In the genomic region with DNA sequence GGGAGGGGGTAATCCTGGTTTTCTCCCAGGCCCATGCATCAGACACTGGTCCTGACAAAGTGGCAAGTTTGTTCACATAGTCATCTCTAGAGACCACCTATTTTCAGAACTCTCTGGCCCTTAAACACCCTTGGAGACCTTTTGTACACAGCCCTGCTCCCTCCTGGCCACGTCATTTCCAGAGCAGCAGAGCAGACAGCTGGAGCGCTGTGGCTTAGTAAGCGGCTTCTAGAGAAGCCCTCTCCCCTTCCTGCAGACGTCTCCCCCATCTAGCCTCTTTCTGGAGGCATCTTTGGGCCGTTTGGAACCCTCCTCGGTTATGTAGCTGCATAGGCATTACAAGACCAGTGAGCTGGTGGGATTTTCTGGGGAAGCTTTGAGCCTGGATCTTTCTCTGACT, we compare ENCODE assay signal across 19 mouse cellular contexts. TPM values are rescaled to one million over a fixed set of nuclear protein-coding genes. Genes with fewer than 3 reads are reported as not detected.
A peak's percentile ranks its signal among the peaks of the same experiment; 100 is the strongest.
DNase-seq lines count a peak whose midpoint lies in the region; ATAC-seq and TF ChIP-seq lines count a peak whose summit lies in the region.
"Had no signal": no experiment of that assay in that cellular context is flagged by ENCODE, and none has a peak within 500 bp of the region (broad histone marks: within the 10 kb centered on the region; RNA-seq: fewer than 3 reads in every experiment).

No protein-coding gene starts in this region.

- H3K36me3 ChIP-seq in hindbrain, embryonic 10.5 days, result no peaks in the 10 kb centered on the region
- H3K36me3 ChIP-seq in hindbrain, postnatal 0 days (ENCODE audit: insufficient read depth, low read length), result no peaks in the 10 kb centered on the region
- no peaks in the 10 kb centered on the region for H3K36me3 ChIP-seq in intestine, embryonic 15.5 days
- H3K36me3 ChIP-seq: forebrain, embryonic 15.5 days; G1E; liver, embryonic 13.5 days had no signal

- WGBS in hindbrain, embryonic 10.5 days, result 63% methylated on average over 6 of the region's 6 CpGs
- WGBS in hindbrain, postnatal 0 days, result 46% methylated on average over 6 of the region's 6 CpGs
- 44% methylated on average over 6 of the region's 6 CpGs for WGBS in intestine, embryonic 15.5 days

- H3K9me3 ChIP-seq in hindbrain, embryonic 10.5 days, result no peaks in the 10 kb centered on the region
- no peaks in the 10 kb centered on the region for H3K9me3 ChIP-seq in hindbrain, postnatal 0 days (ENCODE audit: low read length)
- no peaks in the 10 kb centered on the region for H3K9me3 ChIP-seq in intestine, embryonic 15.5 days
- H3K9me3 ChIP-seq: forebrain, embryonic 15.5 days; G1E; liver, embryonic 13.5 days had no signal

- H3K4me1 ChIP-seq in hindbrain, embryonic 10.5 days (replicated peaks), result peaks cover 20% of the 10 kb centered on the region
- no peaks in the 10 kb centered on the region for H3K4me1 ChIP-seq in hindbrain, postnatal 0 days (ENCODE audit: insufficient read depth, low read length)
- peaks cover 21% of the 10 kb centered on the region for H3K4me1 ChIP-seq in intestine, embryonic 15.5 days (replicated peaks)
- H3K4me1 ChIP-seq: forebrain, embryonic 15.5 days had no signal

- no peak for DNase-seq in hindbrain, embryonic 10.5 days (ENCODE audit: low spot score)
- no peak for DNase-seq in hindbrain, postnatal 0 days (ENCODE audit: low spot score)
- DNase-seq in thymus, postnatal 0 days (ENCODE audit: low spot score), result peak; percentile 46
- no peak for DNase-seq in gastrocnemius, postnatal 4 days (ENCODE audit: low spot score in 2 of 2)
- DNase-seq in urinary bladder, postnatal 10 days (ENCODE audit: low spot score), result no peak
- DNase-seq: B cell, adult 2 months; cerebellum, adult 11 months; cerebellum, postnatal 36 days; gastrocnemius, adult 2 months; kidney, adult 9 months; liver, embryonic 13.5 days; spleen, adult 18-20 months had no signal

- ATAC-seq in hindbrain, postnatal 0 days, result no peak
- peak; percentile 82 for ATAC-seq in CD4-positive, CD25-positive, alpha-beta regulatory T cell, adult 4 months
- no peak for ATAC-seq in intestine, embryonic 15.5 days
- ATAC-seq: forebrain, embryonic 15.5 days; lung, postnatal 0 days had no signal

- TF ChIP-seq CTCF in hindbrain, postnatal 0 days (IDR thresholded peaks at IDR 0.05; ENCODE audit: low read depth), result no peak

- H3K27ac ChIP-seq in hindbrain, embryonic 10.5 days, result peak overlapping the region; percentile 26; the same call in 1 of the 2 replicates
- no peak overlapping the region for H3K27ac ChIP-seq in hindbrain, postnatal 0 days
- H3K27ac ChIP-seq in intestine, embryonic 15.5 days, result peak overlapping the region; percentile 33; the same call in 1 of the 2 replicates
- H3K27ac ChIP-seq: forebrain, embryonic 15.5 days; gastrocnemius, adult 2 months; hindbrain, embryonic 14.5 days; layer of hippocampus, adult 2 months had no signal

- no peak overlapping the region for H3K9ac ChIP-seq in hindbrain, postnatal 0 days (replicated peaks; ENCODE audit: low read length)
- no peak overlapping the region for H3K9ac ChIP-seq in intestine, embryonic 15.5 days
- H3K9ac ChIP-seq: forebrain, embryonic 15.5 days; hindbrain, embryonic 14.5 days; liver, embryonic 13.5 days had no signal

- no peak overlapping the region for H3K4me2 ChIP-seq in hindbrain, postnatal 0 days (ENCODE audit: low read depth, low read length)
- no peak overlapping the region for H3K4me2 ChIP-seq in intestine, embryonic 15.5 days (replicated peaks)
- H3K4me2 ChIP-seq: forebrain, embryonic 15.5 days; hindbrain, embryonic 14.5 days; liver, embryonic 13.5 days had no signal

- no peaks in the 10 kb centered on the region for H3K27me3 ChIP-seq in hindbrain, embryonic 10.5 days (ENCODE audit: insufficient read depth, poor library complexity, severe bottlenecking)
- H3K27me3 ChIP-seq in hindbrain, postnatal 0 days (ENCODE audit: insufficient read depth, low read length), result no peaks in the 10 kb centered on the region
- no peaks in the 10 kb centered on the region for H3K27me3 ChIP-seq in intestine, embryonic 15.5 days (replicated peaks)
- H3K27me3 ChIP-seq: forebrain, embryonic 15.5 days; liver, embryonic 13.5 days had no signal

- no peak overlapping the region for H3K4me3 ChIP-seq in hindbrain, embryonic 10.5 days
- no peak overlapping the region for H3K4me3 ChIP-seq in hindbrain, postnatal 0 days (ENCODE audit: low read length)
- no peak overlapping the region for H3K4me3 ChIP-seq in intestine, embryonic 15.5 days (replicated peaks)
- H3K4me3 ChIP-seq: forebrain, embryonic 15.5 days; gastrocnemius, adult 2 months; layer of hippocampus, adult 2 months; liver, embryonic 13.5 days had no signal

RNA-seq across cellular contexts. Expression of a gene that starts 21.6 kb away (rescaled TPM):
- 18.5 and 20.9 TPM in 2 replicates for polyA plus RNA-seq in hindbrain, embryonic 10.5 days (2016; fragmentation: Nextera tagmentation; extraction: Ambion mirVana)
- total RNA-seq in hindbrain, postnatal 0 days (2014; rRNA removed), result 42.9 and 43.1 TPM in 2 replicates
- polyA plus RNA-seq in hindbrain, postnatal 0 days (2015; fragmentation: Nextera tagmentation; extraction: Ambion mirVana), result 32.1 and 34.2 TPM in 2 replicates
- 10 to 100 TPM; 38.9 to 44.1 TPM for polyA plus RNA-seq in CD4-positive, CD25-positive, alpha-beta regulatory T cell, adult 4 months (2017; shearing (Covaris generic))
- 20.3 and 21.0 TPM in 2 replicates for polyA plus RNA-seq in intestine, embryonic 15.5 days (2015; fragmentation: Nextera tagmentation; extraction: Ambion mirVana)
- 16.9 and 17.8 TPM in 2 replicates for polyA plus RNA-seq in thymus, postnatal 0 days (2015; fragmentation: Nextera tagmentation; extraction: Ambion mirVana)
- total RNA-seq in gastrocnemius, postnatal 4 days (2021), result 10 to 100 TPM; 22.6 to 25.7 TPM

RNA-seq across cellular contexts. Expression of a gene that starts 58.4 kb away (rescaled TPM):
- 0.86 and 0.89 TPM in 2 replicates for polyA plus RNA-seq in hindbrain, embryonic 10.5 days (2016; fragmentation: Nextera tagmentation; extraction: Ambion mirVana)
- total RNA-seq in hindbrain, postnatal 0 days (2014; rRNA removed), result 0.07 and 0.52 TPM in 2 replicates
- polyA plus RNA-seq in hindbrain, postnatal 0 days (2015; fragmentation: Nextera tagmentation; extraction: Ambion mirVana), result 0.51 and 0.95 TPM in 2 replicates
- polyA plus RNA-seq in CD4-positive, CD25-positive, alpha-beta regulatory T cell, adult 4 months (2017; shearing (Covaris generic)), result not detected
- polyA plus RNA-seq in intestine, embryonic 15.5 days (2015; fragmentation: Nextera tagmentation; extraction: Ambion mirVana), result 2.7 TPM in 2 replicates
- 1.6 TPM in 2 replicates for polyA plus RNA-seq in thymus, postnatal 0 days (2015; fragmentation: Nextera tagmentation; extraction: Ambion mirVana)
- total RNA-seq in gastrocnemius, postnatal 4 days (2021), result 10 to 100 TPM; 30.8 to 33.2 TPM
- polyA plus RNA-seq: G1E had no signal
